Mouse (Mus musculus) erythroblast, embryonic 14.5 days (primary cell): Measurements from ENCODE around the gene Cbx7.

Source experiments
- GATA1 ChIP-seq: IDR thresholded peaks from 2 replicates; pipeline ENCODE4 v1.6.1; 2012; ENCODE audit warnings: low read length, inconsistent platforms, mixed read lengths
- TAL1 ChIP-seq: IDR thresholded peaks from 3 replicates; pipeline ENCODE4 v1.6.1; 2012; ENCODE audit warnings: low read length, inconsistent platforms, mixed read lengths

GRCm38 (mm10) chr15:80003581-80003980 lies 32.7 kb upstream of the Cbx7 start:
- no peak for TF ChIP-seq GATA1
- TF ChIP-seq TAL1, result no peak
